Mouse (Mus musculus) kidney, postnatal 10 days (tissue): ENCODE data around the gene Cxcr4.
A peak's percentile ranks its signal among the peaks of the same experiment; 100 is the strongest.

Source experiments
- DNase-seq: peaks from one replicate; pipeline ENCODE4 v3.0.0; 2021; ENCODE audit warnings: mixed read lengths

Cxcr4 gene

GRCm38 (mm10) chr1:128592211-128592741 lies at the start of gene Cxcr4:
Gene Cxcr4 (minus strand): TSS chr1:128592293.
- peak; percentile 87 for DNase-seq

DNA sequence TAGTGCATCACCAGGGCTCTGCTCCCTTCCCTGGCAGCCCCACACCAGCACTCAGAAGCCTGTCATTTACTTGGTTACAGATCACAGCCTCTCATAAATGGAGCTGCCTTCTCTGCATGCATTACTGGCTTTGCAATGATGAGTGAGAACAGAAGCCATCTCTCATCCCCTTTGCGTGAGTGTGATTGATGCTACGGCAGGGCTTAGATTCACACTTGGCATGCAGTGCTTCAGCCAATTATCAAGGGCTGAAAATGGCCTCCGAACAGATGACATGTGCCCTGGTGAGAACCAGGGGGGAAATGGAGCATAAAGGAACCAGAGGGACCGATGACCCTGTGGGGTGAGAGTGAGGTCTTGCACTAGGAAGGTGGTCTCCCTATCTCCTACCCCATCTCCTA lies 47.6 kb upstream of the Cxcr4 start:
- DNase-seq, result no peak

DNA sequence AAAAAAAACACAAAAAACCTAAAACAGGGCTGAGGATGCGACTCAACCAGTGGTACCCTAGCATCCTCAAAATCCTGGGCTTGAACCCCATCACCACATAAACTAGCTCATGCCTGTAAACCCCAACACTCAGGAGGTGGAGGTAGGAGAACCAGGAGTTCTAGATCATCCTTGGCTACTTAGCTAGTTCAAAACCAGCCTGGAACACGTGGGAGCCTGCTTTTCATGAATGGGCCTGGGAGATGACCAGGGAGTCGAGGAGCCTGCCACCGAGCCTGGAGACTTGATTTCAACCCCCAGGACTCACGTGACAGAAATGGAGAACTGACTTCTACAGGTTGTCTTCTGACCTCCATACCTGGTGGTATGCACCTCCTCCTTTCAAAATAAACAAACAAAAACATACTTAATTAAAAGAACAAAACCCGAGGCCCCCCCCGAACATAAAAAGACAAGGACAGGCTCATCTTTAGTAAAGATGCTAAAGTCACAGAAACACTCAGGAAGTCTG lies 45.2 kb upstream of the Cxcr4 start:
- DNase-seq, result no peak

GRCm38 (mm10) chr1:128636258-128637229 lies 44.5 kb upstream of the Cxcr4 start:
- DNase-seq, result peak; percentile 28

DNA sequence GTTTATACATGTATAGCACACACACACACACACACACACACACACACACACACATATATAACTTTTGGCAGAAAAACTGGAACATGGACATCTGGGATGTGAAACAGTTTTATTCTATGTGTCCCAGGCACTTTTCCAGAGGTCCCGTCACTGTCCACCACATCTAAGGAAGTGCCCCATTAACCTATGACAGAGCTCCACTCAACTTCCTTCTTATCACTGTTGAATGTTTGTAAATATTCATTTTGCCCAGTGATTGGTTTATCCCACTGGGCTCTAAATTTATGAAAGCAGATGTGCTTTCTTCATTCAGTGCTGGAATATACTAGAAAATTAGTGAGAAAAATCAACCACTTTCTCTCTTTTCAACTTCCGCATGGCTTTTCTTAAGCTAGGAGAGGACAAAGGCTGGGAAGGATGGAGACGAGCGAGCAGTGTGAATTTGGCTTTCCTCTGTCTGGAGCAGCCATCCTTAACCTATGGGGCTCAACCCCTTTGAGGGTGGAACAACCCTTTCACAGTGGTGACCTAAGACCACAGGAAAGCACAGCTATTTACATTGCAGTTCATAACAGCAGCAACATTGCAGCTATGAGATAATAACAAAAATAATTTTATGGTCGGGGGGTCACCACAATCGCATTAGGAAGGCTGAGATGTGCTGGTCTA lies 41.8 kb upstream of the Cxcr4 start:
- peak; percentile 70 for DNase-seq

GRCm38 (mm10) chr1:128632522-128632921 lies 40.4 kb upstream of the Cxcr4 start:
- no peak for DNase-seq

DNA sequence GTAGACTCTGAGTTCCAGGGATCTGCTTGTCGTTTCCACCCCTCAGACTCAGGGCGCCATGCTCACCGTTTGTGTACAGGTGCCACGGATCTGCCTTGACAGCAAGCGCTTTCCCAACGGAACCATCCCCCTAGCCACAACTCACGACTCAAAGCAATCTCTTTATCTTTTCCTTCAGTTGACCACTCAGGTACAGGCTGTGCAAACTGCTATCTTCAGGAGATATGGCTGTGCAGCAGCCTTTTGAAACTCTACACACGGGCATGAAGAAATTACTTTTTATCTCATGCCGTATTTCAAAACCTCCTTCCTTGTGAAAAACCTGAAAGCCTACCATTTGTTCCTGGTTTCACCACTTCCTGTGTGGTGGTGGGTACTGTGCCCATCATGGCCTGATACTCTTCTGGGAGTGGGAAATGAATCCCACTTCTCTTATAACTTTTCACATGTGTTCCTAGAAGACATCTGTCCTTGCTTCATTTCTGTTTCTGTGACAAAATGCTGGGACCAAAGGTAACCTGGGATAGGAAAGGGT lies 34.1 kb upstream of the Cxcr4 start:
- no peak for DNase-seq

DNA sequence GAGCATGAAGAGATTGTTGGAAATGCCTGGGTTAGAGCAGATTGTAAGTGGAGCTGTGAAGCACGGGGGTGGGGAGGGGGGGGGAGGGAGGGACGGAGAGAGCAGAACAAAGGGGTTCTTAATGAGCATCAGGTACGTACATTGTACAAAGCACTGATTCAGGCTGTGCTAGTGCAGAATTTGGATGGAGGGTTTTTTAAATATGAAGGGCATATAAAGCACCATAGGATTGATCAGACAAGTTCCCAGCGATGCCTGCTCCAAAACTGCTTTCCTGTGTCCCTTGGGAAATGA lies 31.4 kb upstream of the Cxcr4 start:
- DNase-seq, result no peak

DNA sequence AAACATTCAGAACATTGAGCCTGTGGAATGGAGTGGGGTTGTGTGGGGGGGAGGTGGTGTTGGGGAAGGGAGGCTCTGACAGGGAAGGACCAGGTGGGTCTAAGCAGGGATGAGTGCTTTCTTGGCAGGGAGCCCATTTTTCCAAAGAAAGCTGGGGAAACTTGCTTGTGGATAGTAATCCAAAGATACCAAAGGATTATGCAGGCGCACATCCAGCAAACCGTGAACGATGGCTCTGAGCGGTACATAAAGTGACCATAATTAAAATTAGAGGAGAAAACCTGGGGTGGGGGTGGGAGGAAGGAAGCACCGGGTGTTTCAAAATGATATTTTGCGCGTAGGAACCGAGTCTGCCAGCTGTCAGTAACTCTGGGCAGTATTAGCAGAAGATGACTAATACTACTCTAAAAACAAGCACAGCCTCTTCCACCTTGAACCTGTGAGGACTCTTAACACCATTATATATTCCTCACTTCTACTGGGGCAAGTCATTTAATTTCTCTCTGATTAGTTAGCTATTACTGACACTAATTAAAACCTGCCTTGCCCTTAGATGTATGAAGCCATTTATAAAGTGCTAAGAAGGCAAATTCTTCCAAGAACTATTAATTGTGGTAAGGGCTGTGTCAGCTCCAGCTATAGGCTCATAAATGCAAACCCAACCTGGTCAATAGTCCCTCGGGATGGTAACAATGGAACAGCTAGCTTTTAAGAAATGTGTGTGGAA lies 30.9 kb upstream of the Cxcr4 start:
- peak; percentile 22 for DNase-seq

GRCm38 (mm10) chr1:128617654-128618310 lies 25.7 kb upstream of the Cxcr4 start:
- no peak for DNase-seq

- no peak for DNase-seq
These were observed 24.5 kb upstream of the Cxcr4 start for GRCm38 (mm10) chr1:128616586-128616985.

DNA sequence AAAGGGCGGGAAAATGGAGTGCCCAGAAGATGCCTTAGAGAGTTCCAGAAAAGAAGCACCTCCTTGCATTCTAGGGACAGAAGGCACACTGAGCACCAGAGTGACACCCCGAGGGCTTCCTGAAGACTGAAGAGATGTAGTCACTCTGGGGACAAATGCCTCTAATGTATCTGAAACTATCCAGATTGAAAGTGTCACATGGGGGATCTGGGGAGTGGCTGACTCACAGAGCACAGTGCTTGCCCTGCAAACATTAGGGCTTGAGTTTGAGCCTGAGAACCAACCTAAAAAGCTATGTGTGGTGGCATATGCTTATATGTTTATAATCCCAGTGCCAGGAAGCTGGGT lies 23.3 kb upstream of the Cxcr4 start:
- DNase-seq, result no peak

DNA sequence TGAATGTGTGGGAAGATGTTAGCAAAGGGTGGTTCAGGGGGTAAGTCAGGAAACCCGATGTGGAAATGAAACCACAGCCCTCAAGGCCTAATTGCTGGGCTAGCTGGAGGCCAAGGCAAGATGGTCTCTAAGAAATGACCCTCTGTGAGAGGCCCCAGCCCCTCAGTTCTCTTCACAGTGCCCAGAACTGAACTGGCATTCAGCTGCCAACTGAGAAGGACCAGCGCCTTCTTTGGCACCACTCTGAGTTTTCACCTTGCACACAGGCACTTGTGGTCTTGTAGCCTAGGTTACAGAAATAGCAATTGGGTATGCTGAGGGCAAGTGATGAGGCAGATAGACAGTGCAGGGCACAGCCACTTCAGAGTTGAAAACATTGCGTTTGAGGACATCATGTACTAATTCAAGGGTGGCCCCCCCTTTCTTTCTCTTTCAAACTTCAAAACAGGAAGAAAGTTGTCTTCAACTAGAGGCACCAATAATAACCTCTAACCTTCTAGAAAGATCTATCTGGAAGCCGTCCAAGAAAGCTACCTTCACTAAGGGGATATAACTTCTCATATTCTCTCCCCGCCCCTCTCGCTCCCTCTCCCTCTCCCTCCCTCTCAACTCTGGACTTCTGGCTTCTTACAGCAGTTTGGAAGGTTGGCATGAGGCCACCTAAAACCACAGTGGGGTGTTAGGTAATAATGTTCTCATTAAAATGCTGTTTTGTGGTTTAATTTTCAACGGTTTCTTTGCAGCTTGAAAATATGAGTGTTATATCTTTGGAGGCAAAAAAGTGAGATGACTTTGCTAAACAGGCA lies 22.8 kb upstream of the Cxcr4 start:
- DNase-seq, result peak; percentile 39

DNA sequence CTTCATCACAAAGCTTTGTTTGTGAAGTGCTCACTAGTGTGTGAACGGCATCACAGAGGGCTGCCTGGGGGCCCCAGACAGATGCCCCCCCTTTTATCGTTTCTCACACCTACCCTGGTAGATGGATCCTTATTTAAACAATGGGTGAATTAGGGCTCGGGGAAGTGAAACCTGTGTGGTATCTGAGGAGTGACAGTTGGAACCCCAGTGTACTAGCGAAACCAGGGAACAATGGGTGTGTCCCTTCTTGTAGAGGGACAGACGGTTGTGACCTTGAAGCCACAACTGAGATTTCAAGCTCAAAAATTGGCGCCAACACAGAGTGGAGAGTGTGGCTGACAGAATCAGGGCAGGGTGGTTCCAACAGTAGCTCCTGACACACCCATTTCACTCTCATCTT lies 16.0 kb upstream of the Cxcr4 start:
- no peak for DNase-seq

- DNase-seq, result no peak
These were observed 15.3 kb upstream of the Cxcr4 start for GRCm38 (mm10) chr1:128607423-128607822.

GRCm38 (mm10) chr1:128605794-128606193 lies 13.7 kb upstream of the Cxcr4 start:
- no peak for DNase-seq

DNA sequence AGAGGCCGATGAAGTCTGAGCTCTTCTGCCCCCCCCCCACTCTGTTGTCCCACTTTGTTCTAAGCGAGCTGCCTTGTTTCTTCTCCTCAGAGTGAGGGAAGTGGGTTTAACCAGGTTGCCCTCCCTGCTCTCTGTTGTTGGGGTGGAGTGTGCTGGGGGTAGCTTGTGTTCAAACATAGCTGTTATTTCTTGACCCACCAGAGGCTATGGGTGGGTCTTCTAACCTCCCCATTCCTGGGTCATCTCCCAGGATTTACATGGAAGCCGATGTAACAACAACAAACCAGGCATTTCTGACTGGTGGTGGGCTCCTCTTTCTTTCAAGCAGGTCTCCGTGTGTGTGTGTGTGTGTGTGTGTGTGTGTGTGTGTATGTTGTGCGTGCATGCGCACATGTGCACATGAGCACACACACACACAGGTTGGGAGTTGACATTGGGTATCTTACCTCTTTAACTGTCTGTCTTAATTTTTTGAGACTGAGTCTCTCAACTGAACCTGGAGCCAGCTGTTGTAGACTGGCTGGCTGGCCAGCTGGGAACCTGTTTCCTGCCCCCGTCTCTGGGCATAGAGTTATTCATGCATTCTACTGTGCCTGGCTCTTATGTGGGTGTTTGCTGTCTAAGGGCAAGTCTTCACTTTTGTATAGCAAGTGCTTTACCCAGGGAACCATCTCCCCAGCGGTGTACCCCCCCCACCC lies 10.7 kb upstream of the Cxcr4 start:
- DNase-seq, result no peak

- peak; percentile 26 for DNase-seq
These were observed 10.1 kb upstream of the Cxcr4 start for GRCm38 (mm10) chr1:128602018-128602687.

GRCm38 (mm10) chr1:128601307-128601706 lies 9.2 kb upstream of the Cxcr4 start:
- no peak for DNase-seq

DNA sequence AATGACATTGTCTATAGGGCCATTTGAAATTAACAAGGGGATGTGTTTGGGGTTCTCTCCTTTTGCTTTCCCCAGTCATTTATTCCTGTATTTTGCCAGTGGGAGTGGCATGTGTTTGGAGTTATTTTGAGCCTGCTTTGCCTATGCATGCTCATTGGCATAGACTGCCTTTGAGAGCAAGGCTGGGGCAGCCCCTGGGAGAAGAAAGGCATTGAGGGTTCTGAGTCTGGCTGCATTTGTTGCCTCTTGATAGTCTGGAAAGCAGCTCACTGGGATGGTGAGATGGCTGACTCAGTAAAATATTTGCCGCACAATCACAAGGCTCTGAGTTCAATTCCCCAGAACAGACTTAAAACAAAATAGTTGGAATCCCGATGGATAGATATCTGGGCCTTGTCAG lies 8.5 kb upstream of the Cxcr4 start:
- DNase-seq, result no peak
